Mouse (Mus musculus) midbrain, embryonic 12.5 days (tissue): ENCODE results near the gene Cftr. TPM values are rescaled to one million over a fixed set of nuclear protein-coding genes. Genes with fewer than 3 reads are reported as not detected.

ENCODE experiments used
- ATAC-seq: fragments of 200-750 bp; cut with Nextera tagmentation; 2 replicates; pipeline ENCODE4 v1.8.0; 2017; ENCODE audit warnings: low read depth, moderate TSS enrichment, moderate library complexity; ENCODE audit not compliant: low FRiP score
- H3K27ac ChIP-seq: fragments of 300-500 bp; sonication (generic); replicated peaks from 2 replicates; pipeline ENCODE4 v1.5.1; 2016; ENCODE audit warnings: mild to moderate bottlenecking
- H3K27me3 ChIP-seq: fragments of 300-500 bp; sonication (generic); 2 replicates; pipeline ENCODE4 v1.6.1; 2016; ENCODE audit warnings: mild to moderate bottlenecking
- H3K36me3 ChIP-seq: fragments of 300-500 bp; sonication (generic); 2 replicates; pipeline ENCODE4 v1.6.1; 2016
- H3K4me1 ChIP-seq: fragments of 300-500 bp; sonication (generic); 2 replicates; pipeline ENCODE4 v1.6.1; 2016
- H3K4me2 ChIP-seq: fragments of 300-500 bp; sonication (generic); replicated peaks from 2 replicates; pipeline ENCODE4 v1.6.1; 2016; ENCODE audit warnings: mild to moderate bottlenecking, moderate library complexity
- H3K4me3 ChIP-seq: fragments of 300-500 bp; sonication (generic); 2 replicates; pipeline ENCODE4 v1.5.1; 2016; ENCODE audit warnings: mild to moderate bottlenecking
- H3K9ac ChIP-seq: fragments of 300-500 bp; sonication (generic); replicated peaks from 2 replicates; pipeline ENCODE4 v1.6.1; 2016; ENCODE audit warnings: mild to moderate bottlenecking, moderate library complexity
- H3K9me3 ChIP-seq: fragments of 300-500 bp; sonication (generic); 2 replicates; pipeline ENCODE4 v1.6.1; 2016; ENCODE audit warnings: mild to moderate bottlenecking
- WGBS: fragments of 180-500 bp; shearing (Covaris S2); methylation state at CpG from one replicate; pipeline ENCODE4 v1.1.7; 2016; 5-methylcytosine and 5-hydroxymethylcytosine counted together
- polyA plus RNA-seq: library from polyadenylated mRNA; unstranded; fragments of >200 nt; fragmentation: Nextera tagmentation; extraction: Ambion mirVana; gene quantifications from 2 replicates; pipeline ENCODE4 v1.2.1, GENCODE M21; 2016

Gene Cftr
- 0.11 and 0.21 TPM in 2 replicates for polyA plus RNA-seq

DNA sequence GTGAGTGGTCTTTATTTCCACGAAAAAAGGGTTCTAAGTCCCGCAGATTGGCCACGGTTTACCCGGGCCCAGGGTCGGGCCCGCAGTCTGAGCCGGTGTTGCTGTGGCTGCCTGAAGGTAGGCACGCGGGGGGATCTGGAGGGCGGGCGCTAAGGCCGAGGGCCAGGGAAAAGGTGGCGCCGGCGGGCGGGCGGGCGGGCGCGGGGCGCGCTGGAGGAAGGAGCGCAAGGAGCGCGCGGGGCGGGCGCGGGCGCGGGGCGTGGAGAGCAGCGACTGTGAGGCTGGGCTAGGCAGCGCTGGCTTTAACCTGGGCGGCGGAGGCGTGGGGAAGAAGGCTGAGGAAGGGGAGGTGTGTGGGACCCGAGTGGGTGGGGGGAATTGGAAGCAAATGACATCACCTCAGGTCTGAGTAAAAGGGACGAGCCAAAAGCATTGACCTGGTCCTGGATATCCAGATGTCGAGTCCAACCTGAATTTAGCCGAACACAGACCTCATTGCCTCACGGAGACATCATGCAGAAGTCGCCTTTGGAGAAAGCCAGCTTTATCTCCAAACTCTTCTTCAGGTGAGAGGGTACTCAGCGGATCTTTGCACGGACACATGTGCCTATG lies at the start of gene Cftr:
Cftr (plus strand) TSS at position 377 of the 612 bp plus-strand sequence.
- Histone ChIP-seq H3K27me3 (peaks cover 22% of the 10 kb centered on the region), H3K4me1 (no peaks in the 10 kb centered on the region), H3K4me2 (peak within 1 kb of the TSS; percentile 92), H3K9ac (peak within 1 kb of the TSS; percentile 52), H3K4me3 (peak within 1 kb of the TSS; percentile 53), H3K9me3 (no peaks in the 10 kb centered on the region), H3K36me3 (no peaks in the 10 kb centered on the region), H3K27ac (no peak within 1 kb of the TSS)
- WGBS: under 1% methylated on average over 42 of the region's 45 CpGs
- ATAC-seq: peak; percentile 93

DNA sequence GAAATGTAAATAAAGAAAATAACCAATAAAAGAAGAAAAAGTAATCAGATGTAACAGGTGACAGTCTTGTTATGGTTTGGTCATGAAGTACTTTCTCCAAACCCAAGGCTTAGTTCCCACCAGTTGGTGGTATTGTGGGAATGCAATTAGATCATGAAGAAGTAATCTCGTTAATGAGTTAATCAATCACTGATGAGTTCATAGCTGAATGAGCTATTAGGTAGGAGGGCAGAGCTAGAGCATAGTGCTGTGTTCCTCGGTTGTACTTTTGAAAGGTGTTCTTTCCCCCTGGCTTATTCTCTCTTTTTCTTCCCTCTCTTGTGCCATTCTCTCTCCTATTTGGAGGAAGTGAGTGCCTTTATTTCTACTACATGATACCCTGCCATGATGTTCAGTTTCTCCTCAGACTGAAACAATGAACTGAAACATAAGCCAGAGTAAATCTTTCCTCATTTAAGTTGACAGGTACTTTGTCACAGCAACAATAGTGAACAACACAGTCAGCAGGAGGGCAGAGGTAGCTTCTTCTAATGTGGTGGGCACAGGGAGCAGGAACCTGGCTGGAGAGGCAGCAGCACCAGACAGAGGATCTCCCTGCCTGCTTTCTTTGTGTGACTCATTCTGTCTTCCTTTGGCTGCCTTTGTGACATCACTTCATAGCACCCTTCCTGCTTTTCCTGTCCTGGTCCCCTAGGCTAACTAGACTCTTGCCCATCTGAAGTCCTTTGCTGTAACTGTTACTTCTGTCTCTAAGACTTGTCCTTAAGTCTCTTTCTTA lies 43.1 kb upstream of the Cftr start:
- H3K9ac ChIP-seq: no peak overlapping the region
- H3K4me2 ChIP-seq: no peak overlapping the region
- no peak overlapping the region for H3K4me3 ChIP-seq
- WGBS: 77% methylated on average over 2 of the region's 2 CpGs
- H3K27me3 ChIP-seq: no peaks in the 10 kb centered on the region
- ATAC-seq: no peak
- no peaks in the 10 kb centered on the region for H3K36me3 ChIP-seq
- H3K4me1 ChIP-seq: no peaks in the 10 kb centered on the region
- H3K9me3 ChIP-seq: no peaks in the 10 kb centered on the region
- H3K27ac ChIP-seq: no peak overlapping the region

DNA sequence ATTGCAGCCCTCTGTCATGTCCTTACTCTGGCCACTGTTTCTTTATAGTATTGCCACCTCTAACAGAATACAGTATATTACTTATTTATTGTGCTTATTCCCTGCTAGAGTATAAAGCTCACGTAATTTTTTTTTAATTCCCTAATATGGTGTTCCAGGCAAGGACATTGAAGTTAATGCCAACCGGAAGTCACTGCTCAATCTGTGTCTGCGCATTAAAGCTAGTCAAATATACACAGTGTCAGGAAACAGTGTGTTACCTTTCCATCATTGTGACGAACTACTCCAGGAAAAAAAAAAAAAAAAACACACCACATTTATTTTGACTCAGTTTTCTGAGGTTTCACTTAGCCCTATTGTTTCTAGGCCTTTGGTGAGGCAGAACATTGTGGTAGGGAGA lies 42.4 kb upstream of the Cftr start:
- no peak for ATAC-seq
- Histone ChIP-seq H3K4me1 (no peaks in the 10 kb centered on the region), H3K9me3 (no peaks in the 10 kb centered on the region), H3K4me3 (no peak overlapping the region), H3K27me3 (no peaks in the 10 kb centered on the region), H3K27ac (no peak overlapping the region), H3K36me3 (no peaks in the 10 kb centered on the region), H3K4me2 (no peak overlapping the region), H3K9ac (no peak overlapping the region)
- 93% methylated on average over 4 of the region's 4 CpGs for WGBS

DNA sequence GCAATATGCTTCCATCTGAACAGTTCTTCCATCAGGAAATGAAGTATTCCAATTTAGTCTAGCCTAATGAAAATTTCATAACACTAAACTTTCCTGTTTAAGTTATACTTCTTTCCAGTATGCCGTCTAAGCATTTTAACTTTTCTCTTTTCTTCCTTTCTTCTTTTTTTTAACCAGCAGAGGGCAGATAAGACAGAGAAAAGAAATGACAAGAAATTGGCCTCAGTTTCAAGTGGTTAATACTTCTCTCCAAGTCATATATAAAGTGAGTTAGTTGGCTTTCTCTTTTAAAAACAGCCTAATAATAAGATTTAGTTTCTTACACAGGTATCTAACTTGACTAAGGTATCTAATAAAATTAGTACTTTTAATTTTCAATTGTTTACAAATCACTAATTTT lies 35.2 kb upstream of the Cftr start:
- Histone ChIP-seq H3K9ac (no peak overlapping the region), H3K4me1 (no peaks in the 10 kb centered on the region), H3K9me3 (no peaks in the 10 kb centered on the region), H3K4me2 (no peak overlapping the region), H3K4me3 (no peak overlapping the region), H3K27me3 (no peaks in the 10 kb centered on the region), H3K36me3 (no peaks in the 10 kb centered on the region), H3K27ac (no peak overlapping the region)
- ATAC-seq: no peak
- WGBS: 64% methylated on average over 1 of the region's 1 CpGs

DNA sequence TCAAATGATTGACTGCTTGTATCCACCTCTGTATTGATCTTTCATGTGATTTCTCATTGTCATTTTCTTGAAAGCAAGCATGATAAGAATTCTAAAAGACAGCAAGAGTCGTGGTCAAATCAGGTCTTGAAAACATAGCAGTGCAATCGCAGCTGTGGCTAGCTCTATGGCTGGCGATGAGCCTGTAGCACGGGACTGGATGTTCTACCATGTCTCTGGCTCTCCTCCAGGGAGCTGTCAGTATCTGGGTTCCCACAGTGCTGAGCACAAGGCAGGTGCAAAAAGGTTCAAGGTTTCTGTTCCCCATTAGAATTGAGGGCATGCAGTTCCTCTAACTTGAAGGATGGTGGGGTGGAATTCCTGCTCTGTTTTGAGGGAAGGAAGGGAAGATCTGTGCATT lies 17.5 kb upstream of the Cftr start:
- H3K9ac ChIP-seq: no peak overlapping the region
- no peaks in the 10 kb centered on the region for H3K9me3 ChIP-seq
- H3K4me2 ChIP-seq: no peak overlapping the region
- H3K27me3 ChIP-seq: no peaks in the 10 kb centered on the region
- no peak overlapping the region for H3K27ac ChIP-seq
- H3K4me1 ChIP-seq: no peaks in the 10 kb centered on the region
- WGBS: 91% methylated on average over 4 of the region's 4 CpGs
- no peaks in the 10 kb centered on the region for H3K36me3 ChIP-seq
- ATAC-seq: no peak
- no peak overlapping the region for H3K4me3 ChIP-seq

DNA sequence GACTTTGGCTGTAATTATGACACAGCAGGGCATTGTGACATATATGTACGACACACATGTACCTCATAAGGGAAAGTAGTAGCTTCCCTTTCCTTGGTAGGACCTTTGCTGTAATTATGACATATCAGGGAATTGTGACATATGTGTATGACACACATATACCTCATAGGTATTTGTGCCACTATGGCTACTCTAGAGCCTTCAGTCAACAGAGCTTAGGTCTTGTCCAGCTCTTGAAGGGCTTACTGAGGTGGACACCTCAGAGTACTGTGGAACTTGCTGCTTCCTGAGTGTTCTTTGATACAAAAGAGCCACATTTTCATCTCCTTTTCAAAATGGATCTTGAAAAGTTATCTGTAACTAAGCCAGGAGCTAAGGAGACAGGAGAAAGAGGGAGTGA lies 869 bp upstream of the Cftr start:
- no peaks in the 10 kb centered on the region for H3K9me3 ChIP-seq
- H3K4me2 ChIP-seq: peak overlapping the region; percentile 92; the same call in 1 of the 2 replicates
- H3K4me1 ChIP-seq: no peaks in the 10 kb centered on the region
- peaks cover 22% of the 10 kb centered on the region for H3K27me3 ChIP-seq
- no peak overlapping the region for H3K9ac ChIP-seq
- no peak overlapping the region for H3K27ac ChIP-seq
- no peak overlapping the region for H3K4me3 ChIP-seq
- WGBS: 85% methylated on average over 1 of the region's 1 CpGs
- H3K36me3 ChIP-seq: no peaks in the 10 kb centered on the region
- no peak for ATAC-seq

DNA sequence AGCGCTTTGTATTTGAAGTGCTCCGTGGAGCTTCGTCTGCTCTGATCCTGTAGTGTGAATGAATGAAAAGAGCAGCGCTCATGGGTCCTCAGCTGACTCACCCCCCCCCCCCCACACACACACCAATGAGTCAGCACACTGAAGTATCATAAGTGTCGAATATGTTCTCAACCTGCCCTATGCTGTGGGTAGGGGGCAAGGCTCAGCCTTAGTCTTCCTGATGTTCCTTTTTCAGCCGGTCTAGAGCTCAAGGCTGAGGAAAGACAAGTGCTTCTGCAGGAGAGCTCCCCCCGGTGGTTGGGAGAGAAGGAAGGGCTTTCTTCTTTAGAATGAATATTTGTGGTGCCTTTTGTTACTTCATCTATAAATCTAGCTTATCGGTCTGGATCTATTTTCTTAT lies 1.1 kb downstream of the Cftr start:
- Histone ChIP-seq H3K4me1 (no peaks in the 10 kb centered on the region), H3K27me3 (peaks cover 22% of the 10 kb centered on the region), H3K36me3 (no peaks in the 10 kb centered on the region), H3K4me3 (no peak overlapping the region), H3K9me3 (no peaks in the 10 kb centered on the region), H3K9ac (no peak overlapping the region), H3K27ac (no peak overlapping the region), H3K4me2 (no peak overlapping the region)
- peak; percentile 50; the same call in 1 of the 2 replicates for ATAC-seq
- 53% methylated on average over 8 of the region's 8 CpGs for WGBS

DNA sequence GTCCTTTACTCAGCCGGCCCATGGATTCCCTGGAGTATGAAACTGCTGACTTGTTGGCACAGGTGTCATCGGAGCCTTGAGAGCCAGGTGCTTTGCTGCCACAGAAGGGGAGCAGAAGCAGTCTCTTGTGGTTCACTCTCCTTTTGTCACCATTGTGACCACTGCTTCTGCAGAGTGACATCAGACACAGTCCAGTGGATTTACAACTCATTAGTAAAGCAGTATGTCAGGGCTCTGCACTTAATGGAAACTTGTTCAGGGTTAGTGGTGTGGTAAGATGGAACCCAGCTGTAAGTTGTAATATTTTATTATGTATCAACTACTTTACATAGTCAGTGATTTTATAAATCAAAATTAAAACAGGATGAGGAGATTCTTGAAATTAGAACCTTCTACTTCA lies 7.0 kb downstream of the Cftr start:
- no peak overlapping the region for H3K9ac ChIP-seq
- H3K27ac ChIP-seq: no peak overlapping the region
- H3K4me3 ChIP-seq: no peak overlapping the region
- H3K36me3 ChIP-seq: no peaks in the 10 kb centered on the region
- H3K9me3 ChIP-seq: no peaks in the 10 kb centered on the region
- no peaks in the 10 kb centered on the region for H3K4me1 ChIP-seq
- H3K27me3 ChIP-seq: no peaks in the 10 kb centered on the region
- no peak for ATAC-seq
- WGBS: 76% methylated on average over 2 of the region's 2 CpGs
- H3K4me2 ChIP-seq: no peak overlapping the region

DNA sequence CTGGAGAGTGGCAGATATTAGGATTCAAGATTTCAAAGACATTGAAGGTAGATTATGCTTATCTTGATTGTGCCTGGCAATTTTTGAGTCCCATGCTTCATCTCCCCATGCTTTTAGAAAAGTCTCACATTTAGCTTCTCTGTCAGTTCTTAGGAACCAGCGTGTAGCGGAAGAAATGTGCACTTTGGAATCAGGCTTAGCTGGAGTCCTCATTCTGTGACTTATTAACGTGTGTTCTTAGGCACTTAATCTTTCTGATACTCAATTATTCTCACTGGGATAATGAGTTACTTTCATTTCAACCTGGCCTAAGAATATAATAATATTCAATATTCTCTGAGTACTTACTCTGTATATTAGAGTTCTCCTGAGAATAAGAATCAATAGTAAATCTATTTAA lies 10.2 kb downstream of the Cftr start:
- no peaks in the 10 kb centered on the region for H3K36me3 ChIP-seq
- ATAC-seq: no peak
- no peaks in the 10 kb centered on the region for H3K4me1 ChIP-seq
- no peak overlapping the region for H3K4me2 ChIP-seq
- H3K9ac ChIP-seq: no peak overlapping the region
- H3K4me3 ChIP-seq: no peak overlapping the region
- 64% methylated on average over 3 of the region's 3 CpGs for WGBS
- H3K9me3 ChIP-seq: no peaks in the 10 kb centered on the region
- no peak overlapping the region for H3K27ac ChIP-seq
- no peaks in the 10 kb centered on the region for H3K27me3 ChIP-seq

DNA sequence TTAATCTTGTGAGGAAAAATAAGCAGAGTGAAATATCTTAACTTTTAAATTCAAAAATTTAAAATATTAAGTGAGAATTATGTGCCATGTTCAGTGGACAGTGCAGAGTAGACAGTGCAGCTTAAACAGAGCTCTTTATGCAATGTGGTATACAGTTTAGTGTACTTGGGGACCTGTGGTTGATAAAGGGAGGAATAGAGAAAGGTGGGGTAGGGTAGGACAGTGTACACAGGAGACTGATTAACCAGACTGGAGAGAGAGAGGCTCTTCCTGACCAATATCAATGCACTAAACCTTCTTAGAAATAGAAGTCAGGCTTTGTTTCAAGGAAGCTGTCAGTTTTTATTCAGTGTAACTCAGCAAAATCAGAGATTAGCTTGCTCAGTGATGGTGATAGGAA lies 12.4 kb downstream of the Cftr start:
- Histone ChIP-seq H3K9ac (no peak overlapping the region), H3K27ac (no peak overlapping the region), H3K27me3 (no peaks in the 10 kb centered on the region), H3K9me3 (no peaks in the 10 kb centered on the region), H3K4me1 (no peaks in the 10 kb centered on the region), H3K4me2 (no peak overlapping the region), H3K36me3 (no peaks in the 10 kb centered on the region), H3K4me3 (no peak overlapping the region)
- no peak for ATAC-seq

DNA sequence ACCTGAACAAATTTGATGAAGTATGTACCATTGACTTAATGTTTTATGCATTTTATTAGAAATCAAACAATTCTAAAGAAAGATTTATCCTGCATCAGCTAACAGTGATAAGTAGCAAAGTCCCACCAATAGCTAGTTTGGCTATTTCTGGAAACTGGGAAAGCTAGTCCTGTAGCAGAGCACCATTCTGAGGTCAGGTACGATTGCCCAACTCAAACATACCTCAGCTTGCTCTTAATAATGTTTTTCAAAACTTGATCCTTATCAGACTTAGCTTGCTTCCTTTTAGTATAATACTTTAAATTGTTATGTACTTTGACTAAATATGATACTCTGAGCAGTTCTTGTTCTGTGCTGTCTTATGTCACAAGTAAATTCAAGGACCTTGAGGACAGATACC lies 50.2 kb downstream of the Cftr start:
- Histone ChIP-seq H3K9me3 (no peaks in the 10 kb centered on the region), H3K27me3 (no peaks in the 10 kb centered on the region), H3K4me2 (no peak overlapping the region), H3K36me3 (no peaks in the 10 kb centered on the region), H3K4me3 (no peak overlapping the region), H3K27ac (no peak overlapping the region), H3K9ac (no peak overlapping the region), H3K4me1 (no peaks in the 10 kb centered on the region)
- 78% methylated on average over 1 of the region's 1 CpGs for WGBS
- no peak for ATAC-seq

DNA sequence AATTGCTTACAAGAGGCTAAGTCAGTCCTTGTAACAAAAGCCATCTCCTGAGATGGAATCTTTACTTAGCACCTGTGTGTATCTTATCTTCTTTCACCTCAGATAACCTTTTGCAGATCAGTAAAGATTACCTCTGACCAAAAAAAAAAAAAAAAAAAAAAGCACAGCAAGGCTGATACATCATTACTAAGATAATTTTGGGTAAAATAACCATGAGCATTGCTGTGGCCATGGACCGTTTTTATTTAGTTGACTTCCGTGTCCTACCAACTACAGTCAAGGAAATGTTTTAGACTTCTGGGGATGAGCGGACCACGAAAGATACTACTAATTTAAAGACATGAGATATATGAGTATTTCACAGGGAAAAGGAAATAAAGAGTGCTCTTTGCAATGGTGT lies 52.7 kb downstream of the Cftr start:
- no peaks in the 10 kb centered on the region for H3K9me3 ChIP-seq
- no peak overlapping the region for H3K4me2 ChIP-seq
- no peak for ATAC-seq
- no peak overlapping the region for H3K9ac ChIP-seq
- 95% methylated on average over 4 of the region's 4 CpGs for WGBS
- H3K27me3 ChIP-seq: no peaks in the 10 kb centered on the region
- H3K4me3 ChIP-seq: no peak overlapping the region
- H3K36me3 ChIP-seq: no peaks in the 10 kb centered on the region
- H3K4me1 ChIP-seq: no peaks in the 10 kb centered on the region
- no peak overlapping the region for H3K27ac ChIP-seq
